Mouse (Mus musculus) 416B (cell line): ENCODE measurements around the gene Gm3417.
"Not testable (repeated sequence)": the region's sequence is repeated elsewhere in the genome, so short reads cannot be mapped to it uniquely, and the experiment has no call there.

Source experiments
- DNase-seq: peaks from one replicate; pipeline ENCODE4 v3.0.0; 2011; ENCODE audit warnings: low read depth

The Gm3417 gene

GRCm38 (mm10) chr17:14958686-14959327 is 19.8 kb downstream of the Gm3417 start:
- DNase-seq = peak; percentile 26

DNA sequence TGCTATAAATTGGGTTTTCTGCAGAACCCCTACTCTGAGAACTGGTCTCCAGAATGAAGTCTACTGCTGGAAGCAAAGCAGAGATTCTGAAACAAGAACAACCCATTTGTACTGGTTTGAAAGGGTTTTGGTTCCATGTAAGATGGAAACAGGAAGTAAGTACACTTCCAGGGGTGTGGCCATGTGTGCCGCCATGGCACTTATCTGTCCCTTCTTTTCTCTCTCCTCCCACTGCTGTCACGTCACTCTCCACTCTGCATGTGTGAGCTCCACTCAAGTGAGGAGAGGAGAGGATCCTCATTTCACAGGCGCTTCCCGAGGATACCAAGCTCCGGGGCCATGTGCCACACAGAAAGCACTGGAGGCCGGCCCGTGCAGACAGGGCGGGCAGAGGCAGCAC is 25.1 kb downstream of the Gm3417 start:
- DNase-seq = no peak

DNA sequence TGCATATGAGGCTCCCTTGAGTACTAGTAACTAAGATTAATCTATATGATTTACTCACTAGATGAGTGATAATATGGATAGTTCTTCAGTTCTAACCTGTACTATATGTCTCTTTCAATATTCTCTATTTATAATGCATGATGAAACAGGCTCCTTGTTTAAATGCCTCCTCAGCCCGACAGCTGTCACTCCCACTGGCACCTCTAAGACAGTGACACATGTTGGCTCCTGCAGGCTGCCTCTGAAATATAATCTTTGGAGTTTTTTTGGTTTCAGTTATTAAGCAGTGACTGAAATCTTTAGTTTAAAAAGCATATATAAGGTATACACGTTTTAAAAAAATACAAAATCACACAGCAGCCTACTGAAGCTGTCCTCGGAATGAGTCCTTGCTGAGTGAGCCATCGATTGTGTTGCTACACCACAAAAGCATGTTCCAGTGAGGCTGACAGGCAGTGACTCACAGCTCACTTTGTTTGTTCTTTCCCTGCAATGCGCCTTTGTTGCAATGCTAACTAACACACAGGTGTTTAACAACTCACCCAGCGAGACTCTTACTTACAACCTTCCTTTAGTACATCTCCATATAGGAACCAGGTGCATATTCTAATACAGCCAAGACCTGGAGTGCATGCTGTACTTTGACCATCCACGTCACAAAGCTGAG is 29.3 kb downstream of the Gm3417 start:
- DNase-seq = no peak

DNA sequence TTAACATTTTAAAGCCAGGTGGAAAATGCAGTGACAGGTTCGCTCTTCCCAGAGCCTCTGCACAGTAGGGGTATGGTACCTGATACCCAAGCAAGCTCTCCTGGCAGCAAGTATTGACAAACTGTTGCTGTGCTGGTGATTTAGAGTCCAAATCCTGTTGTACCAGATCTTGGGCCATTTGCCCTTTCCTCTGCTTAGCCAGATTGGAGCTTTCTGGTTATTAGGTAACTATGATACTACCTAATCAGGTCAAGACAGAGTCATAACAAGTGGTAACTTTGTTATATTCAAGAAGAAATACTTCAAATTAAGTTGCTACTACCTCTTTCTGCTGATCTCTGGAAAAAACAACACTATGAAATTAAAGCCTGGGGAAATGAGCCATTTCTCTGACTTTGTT is 34.0 kb downstream of the Gm3417 start:
- DNase-seq = no peak

DNA sequence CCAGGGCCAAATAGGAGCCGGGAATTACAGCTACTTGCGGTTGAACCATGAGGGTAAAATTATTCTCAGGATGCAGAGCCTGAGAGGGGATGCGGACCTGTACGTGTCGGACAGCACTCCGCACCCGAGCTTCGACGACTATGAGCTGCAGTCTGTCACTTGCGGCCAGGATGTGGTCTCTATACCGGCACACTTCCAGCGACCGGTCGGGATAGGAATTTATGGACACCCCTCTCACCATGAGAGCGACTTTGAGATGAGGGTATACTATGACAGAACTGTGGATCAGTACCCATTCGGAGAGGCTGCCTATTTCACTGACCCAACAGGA is 34.9 kb downstream of the Gm3417 start:
- DNase-seq = no peak

GRCm38 (mm10) chr17:14943009-14943728 is 35.4 kb downstream of the Gm3417 start, which contains the start of the genes Wdr27 and 1600012H06Rik:
Gene Wdr27, minus strand, starts transcription at chr17:14943158.
Gene 1600012H06Rik, plus strand, starts transcription at chr17:14943184.
- peak; percentile 98 for DNase-seq

- not testable (repeated sequence) for DNase-seq
Observed at GRCm38 (mm10) chr17:14942181-14942580, 36.4 kb downstream of the Gm3417 start.

DNA sequence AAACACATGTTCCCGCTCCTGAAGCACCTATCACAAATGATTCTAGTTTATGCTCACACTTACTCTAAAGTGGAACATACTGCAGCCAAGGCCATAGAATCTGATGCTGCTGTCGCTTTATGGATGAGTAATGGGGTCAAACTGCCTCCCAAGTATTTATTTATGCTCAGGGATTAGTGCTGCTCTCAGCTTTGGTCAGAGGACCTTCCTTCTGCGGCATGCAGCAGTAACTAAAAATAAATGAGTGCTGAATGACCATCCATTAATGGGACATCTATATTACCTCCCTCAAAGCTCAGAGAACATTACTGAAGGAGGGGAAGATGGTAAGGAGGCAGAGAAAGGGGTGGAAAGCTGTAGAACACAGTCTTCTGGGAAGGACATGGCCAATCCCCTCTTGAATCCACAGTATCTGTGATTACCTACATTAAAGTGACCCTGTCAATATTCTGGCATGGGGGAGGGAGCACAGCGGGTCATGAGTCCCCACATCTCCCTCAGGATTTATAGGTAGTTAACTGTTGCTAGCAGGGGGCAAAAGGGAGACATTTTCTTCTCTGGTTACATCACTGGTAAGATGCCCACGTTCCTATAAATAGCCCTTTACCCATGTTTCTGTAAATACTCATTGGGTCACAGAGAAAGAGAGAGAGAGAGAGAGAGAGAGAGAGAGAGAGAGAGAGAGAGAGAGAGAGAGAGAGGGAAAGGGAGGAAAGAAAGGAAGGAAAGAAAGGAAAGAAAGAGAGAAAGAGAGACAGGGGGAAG is 42.6 kb downstream of the Gm3417 start:
- DNase-seq = no peak

DNA sequence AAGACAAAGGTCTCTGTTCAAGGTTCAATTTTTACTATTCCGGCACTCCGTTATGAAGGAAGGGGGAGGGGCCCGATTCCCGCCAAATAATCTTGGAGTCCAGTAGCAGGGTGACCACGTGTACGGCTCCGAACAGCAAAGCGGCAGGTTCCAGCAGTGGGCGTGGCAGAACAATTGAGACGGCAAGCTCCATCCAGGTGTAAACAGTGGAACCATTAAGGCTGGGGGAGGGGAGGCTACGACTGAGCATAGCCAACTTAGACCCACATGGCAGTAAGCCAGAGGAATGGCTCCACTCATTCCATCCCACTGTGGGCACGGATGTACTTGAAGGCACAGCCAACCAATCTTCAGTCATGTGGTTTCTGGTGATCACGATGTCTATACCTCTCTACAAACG is 43.3 kb downstream of the Gm3417 start:
- DNase-seq = not testable (repeated sequence)

DNA sequence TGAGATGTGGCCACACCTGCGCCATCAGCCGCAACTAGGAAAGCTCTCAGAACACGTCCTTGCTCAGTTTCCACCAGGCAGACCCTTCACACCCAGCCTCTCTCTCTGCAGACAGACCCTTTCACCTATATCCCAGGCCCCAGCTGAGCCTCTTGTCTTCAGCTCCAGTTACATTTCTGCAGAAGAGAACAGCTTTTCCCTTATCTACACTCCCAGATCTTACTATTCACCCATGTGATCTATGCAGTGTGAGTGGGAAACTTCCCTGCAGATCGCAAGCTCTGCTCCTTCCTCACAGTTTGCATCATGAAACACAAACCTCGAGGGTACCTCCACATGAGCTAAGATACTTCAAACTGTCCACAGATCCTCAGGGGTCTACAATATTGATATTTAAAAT is 47.1 kb downstream of the Gm3417 start:
- DNase-seq = no peak

DNA sequence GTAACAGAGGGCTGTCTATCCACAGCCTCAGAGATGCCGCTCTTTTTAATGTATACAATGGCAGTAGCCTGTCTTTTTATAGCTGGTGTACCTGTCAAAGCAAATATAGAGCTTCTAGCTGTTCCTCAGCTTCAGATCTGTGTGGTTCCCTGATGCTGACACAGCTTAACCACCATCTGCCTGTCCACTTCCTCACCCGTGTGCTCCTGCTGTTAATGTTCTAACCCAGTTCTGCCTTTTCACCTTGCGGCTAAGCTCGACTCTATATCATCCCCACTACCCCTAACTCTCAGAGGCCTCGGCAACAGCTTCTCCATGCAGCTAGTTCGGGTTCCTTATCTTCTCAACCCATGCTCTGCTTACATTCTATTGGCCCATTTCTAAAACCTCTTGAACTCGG is 47.9 kb downstream of the Gm3417 start:
- DNase-seq = peak; percentile 21

DNA sequence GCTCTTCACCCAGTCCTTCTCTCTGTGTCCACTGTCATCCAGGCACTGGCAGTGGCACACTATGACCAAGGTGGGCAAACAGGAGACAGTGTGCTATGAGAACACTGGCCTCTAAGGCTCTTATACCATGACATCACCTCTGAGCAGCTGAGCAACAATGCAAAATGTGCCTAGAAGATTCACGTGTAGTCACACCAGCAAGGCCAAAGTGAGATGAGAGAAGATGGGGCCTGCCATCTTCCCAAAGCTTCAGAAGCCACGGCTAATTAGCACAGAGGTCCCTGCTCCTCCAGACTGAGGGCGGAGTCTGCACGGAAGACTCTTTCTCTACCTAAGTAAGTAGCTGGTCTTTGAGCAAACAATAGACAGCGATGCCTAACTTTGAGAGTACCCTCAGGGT is 50.0 kb downstream of the Gm3417 start:
- no peak for DNase-seq

- DNase-seq = no peak
Observed at GRCm38 (mm10) chr17:14927644-14928218, 50.9 kb downstream of the Gm3417 start.

GRCm38 (mm10) chr17:14921582-14921981 is 57.0 kb downstream of the Gm3417 start:
- no peak for DNase-seq

- no peak for DNase-seq
Observed at GRCm38 (mm10) chr17:14917866-14918265, 60.7 kb downstream of the Gm3417 start.

- DNase-seq = no peak
Observed at GRCm38 (mm10) chr17:14914401-14914800, 64.2 kb downstream of the Gm3417 start.
